Mouse (Mus musculus) ES-E14 (cell line): Measurements from ENCODE around the gene Ppp1r2. TPM values are rescaled to one million over a fixed set of nuclear protein-coding genes. Genes with fewer than 3 reads are reported as not detected.

Experiments
- DNase-seq: peaks from one replicate; pipeline ENCODE4 v3.0.0-alpha.2; 2013; ENCODE audit warnings: low read depth, low spot score
- H3K27ac ChIP-seq: 2 replicates; pipeline ENCODE4 v1.5.1; 2012; ENCODE audit warnings: low read depth, mild to moderate bottlenecking, low read length, moderate library complexity, mixed read lengths; ENCODE audit not compliant: poor library complexity, insufficient read depth, severe bottlenecking
- H3K36me3 ChIP-seq: 2 replicates; pipeline ENCODE4 v1.6.1; 2012; ENCODE audit warnings: mild to moderate bottlenecking, low read length, moderate library complexity, mixed read lengths; ENCODE audit not compliant: control insufficient read depth, poor library complexity, insufficient read depth, severe bottlenecking
- H3K4me1 ChIP-seq, 2 experiments: fragments of 150-350 bp in 1 of 2; sonication (generic) in 1 of 2; 2 replicates each; pipeline ENCODE4 v1.6.1; 2012; ENCODE audit warnings: low read length in 2 of 2, mild to moderate bottlenecking in 1 of 2, mixed read lengths in 1 of 2; ENCODE audit not compliant: control insufficient read depth in 2 of 2, insufficient read depth in 2 of 2, poor library complexity in 1 of 2
- H3K4me3 ChIP-seq, 2 experiments: fragments of 150-350 bp in 1 of 2; sonication (generic) in 1 of 2; 2 replicates each; pipeline ENCODE4 v1.5.1; 2012; ENCODE audit warnings: low read length in 2 of 2, low read depth in 1 of 2, mild to moderate bottlenecking in 1 of 2, mixed read lengths in 1 of 2; ENCODE audit not compliant: insufficient read depth in 1 of 2, poor library complexity in 1 of 2, severe bottlenecking in 1 of 2
- H3K9ac ChIP-seq: 2 replicates; pipeline ENCODE4 v1.6.1; 2012; ENCODE audit warnings: low read depth, mild to moderate bottlenecking, low read length, mixed read lengths; ENCODE audit not compliant: poor library complexity, insufficient read depth, severe bottlenecking
- H3K9me3 ChIP-seq: fragments of 150-350 bp; sonication (generic); 2 replicates; pipeline ENCODE4 v1.6.1; 2012; ENCODE audit warnings: low read depth, mild to moderate bottlenecking, low read length; ENCODE audit not compliant: control insufficient read depth, insufficient read depth
- CHD2 ChIP-seq: IDR thresholded peaks from 2 replicates; pipeline ENCODE4 v1.6.1; 2014; ENCODE audit warnings: mild to moderate bottlenecking, low read depth, low read length, inconsistent platforms
- HCFC1 ChIP-seq: IDR thresholded peaks from 2 replicates; pipeline ENCODE4 v1.6.1; 2012; ENCODE audit warnings: low read length, inconsistent platforms, borderline replicate concordance; ENCODE audit not compliant: insufficient read depth
- MAFK ChIP-seq: IDR thresholded peaks from 2 replicates; pipeline ENCODE4 v1.6.1; 2014; ENCODE audit warnings: mild to moderate bottlenecking, low read depth, low read length, inconsistent platforms; ENCODE audit not compliant: insufficient read depth
- ZC3H11A ChIP-seq: IDR thresholded peaks from 2 replicates; pipeline ENCODE4 v1.6.1; 2012; ENCODE audit warnings: low read depth, mild to moderate bottlenecking, inconsistent platforms, low read length, borderline replicate concordance
- ZNF384 ChIP-seq: IDR thresholded peaks from 2 replicates; pipeline ENCODE4 v1.6.1; 2012; ENCODE audit warnings: low read depth, low read length, inconsistent platforms
- in situ Hi-C, 2 experiments: fragments of 600-800 bp; cut with MboI; formaldehyde crosslinking; loops; one replicate each; pipeline ENCODE4 v1.15.1; 2025; ENCODE audit warnings: low sequenced_read_pairs in 2 of 2, inconsistent platforms in 1 of 2; ENCODE audit not compliant: unreplicated experiment in 2 of 2
- total RNA-seq: library from RNA; depleted of rRNA; stranded (reverse); fragments of 300-350 nt; gene quantifications from 2 replicates; pipeline ENCODE4 v1.2.3, GENCODE M21; 2012

Gene Ppp1r2
- total RNA-seq, 1 experiment: 63.1 TPM

GRCm38 (mm10) chr16:31235457-31236310 is 39.4 kb downstream of the Ppp1r2 start:
- Histone ChIP-seq H3K36me3 (no peaks in the 10 kb centered on the region), H3K4me1 (peaks cover 2 to 10% of the 10 kb centered on the region in 2 experiments; a peak in 3 of 4 replicates), H3K27ac (no peak overlapping the region), H3K9ac (no peak overlapping the region), H3K9me3 (no peaks in the 10 kb centered on the region), H3K4me3 (no peak overlapping the region)
- TF ChIP-seq ZC3H11A (no peak), HCFC1 (no peak), CHD2 (no peak), ZNF384 (no peak), MAFK (no peak)
- in situ Hi-C loops: no loop called here
- no peak for DNase-seq

DNA sequence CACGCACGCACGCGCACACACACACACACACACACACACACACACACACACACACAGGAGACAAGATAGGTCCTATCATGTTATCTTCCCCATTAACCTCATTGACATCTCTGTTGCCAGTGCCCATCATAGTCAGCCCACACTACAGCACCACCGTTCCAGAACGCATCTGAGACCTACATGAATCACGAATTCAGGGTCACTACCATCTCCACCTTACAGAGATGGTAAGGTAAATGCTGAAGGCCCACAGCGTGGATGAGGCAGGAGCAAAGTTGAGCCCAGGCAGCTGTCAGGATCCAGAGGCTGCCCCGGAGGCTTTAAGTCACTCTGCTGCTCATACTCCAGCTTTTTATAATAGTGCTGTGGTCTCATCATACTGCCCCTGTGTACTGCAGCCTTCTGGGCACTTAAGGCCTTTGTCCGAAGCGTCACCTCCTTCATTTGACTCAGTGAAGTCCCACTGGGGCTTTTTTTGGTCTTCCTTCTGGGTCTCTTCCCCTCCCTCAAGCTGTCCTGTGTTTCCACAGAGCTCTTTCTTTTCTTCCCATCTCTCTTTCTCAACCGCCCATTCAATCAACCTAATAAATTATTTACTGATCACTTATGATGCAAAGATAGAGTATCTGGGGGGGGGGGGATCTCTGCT is 40.1 kb downstream of the Ppp1r2 start:
- no peak for DNase-seq
- TF ChIP-seq HCFC1 (no peak), ZC3H11A (no peak), CHD2 (no peak), ZNF384 (no peak), MAFK (no peak)
- H3K9ac ChIP-seq: no peak overlapping the region
- peaks cover 2 to 10% of the 10 kb centered on the region in 2 experiments; a peak in 3 of 4 replicates for H3K4me1 ChIP-seq
- H3K4me3 ChIP-seq: no peak overlapping the region
- in situ Hi-C loops: no loop called here
- H3K9me3 ChIP-seq: no peaks in the 10 kb centered on the region
- H3K27ac ChIP-seq: no peak overlapping the region
- H3K36me3 ChIP-seq: no peaks in the 10 kb centered on the region

- no peak for TF ChIP-seq CHD2
- no peak for TF ChIP-seq ZNF384
- no peak for TF ChIP-seq ZC3H11A
- TF ChIP-seq HCFC1: no peak
- TF ChIP-seq MAFK: no peak
- H3K36me3 ChIP-seq: no peaks in the 10 kb centered on the region
- in situ Hi-C loops: no loop called here
- DNase-seq: no peak
- H3K9me3 ChIP-seq: no peaks in the 10 kb centered on the region
- H3K9ac ChIP-seq: no peak overlapping the region
- H3K4me1 ChIP-seq: peaks cover 2 to 10% of the 10 kb centered on the region in 2 experiments; a peak in 3 of 4 replicates
- no peak overlapping the region for H3K4me3 ChIP-seq
- H3K27ac ChIP-seq: no peak overlapping the region
Measured at GRCm38 (mm10) chr16:31234356-31234755, 40.7 kb downstream of the Ppp1r2 start.

DNA sequence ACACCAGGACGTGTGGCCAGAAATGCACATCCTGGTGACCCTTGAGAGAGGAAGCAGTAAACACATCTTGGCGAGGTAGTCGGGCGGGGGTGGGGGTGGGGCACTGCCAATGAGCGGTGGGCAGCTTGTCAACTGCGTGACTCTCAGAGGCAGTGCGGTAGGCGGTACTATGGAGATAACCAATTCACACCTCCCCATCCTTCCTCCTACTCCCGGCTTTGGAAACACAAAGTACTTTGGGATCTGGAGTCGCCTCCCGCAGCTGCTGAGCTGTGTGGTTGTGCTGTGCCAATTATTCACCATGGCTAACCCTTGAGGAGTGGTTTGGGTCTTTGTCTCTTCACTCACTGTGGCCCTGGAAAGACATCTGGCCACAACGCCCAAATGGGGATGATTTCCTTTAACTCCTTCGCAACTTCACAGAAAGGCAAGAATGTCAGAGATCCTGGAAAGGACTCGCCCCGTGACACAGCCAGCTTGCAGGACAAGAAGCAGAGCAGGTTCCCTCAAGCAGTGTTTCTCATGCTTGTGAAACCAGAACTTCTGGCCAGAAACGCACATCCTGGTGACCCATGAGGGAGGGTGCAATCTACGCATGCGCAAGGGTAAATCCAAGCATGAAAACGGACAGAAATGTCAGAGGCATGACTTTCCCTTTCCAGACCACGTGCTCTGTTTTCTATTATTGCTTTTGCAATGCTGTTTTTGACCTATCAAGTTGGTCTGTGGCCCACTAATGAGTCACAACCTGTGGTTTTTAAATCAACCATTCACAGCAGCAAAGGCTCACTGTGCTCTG is 41.3 kb downstream of the Ppp1r2 start:
- TF ChIP-seq HCFC1: no peak
- TF ChIP-seq ZC3H11A: no peak
- TF ChIP-seq MAFK: no peak
- no peak for TF ChIP-seq CHD2
- TF ChIP-seq ZNF384: no peak
- Histone ChIP-seq H3K36me3 (no peaks in the 10 kb centered on the region), H3K9ac (no peak overlapping the region), H3K27ac (no peak overlapping the region), H3K4me3 (no peak overlapping the region), H3K4me1 (peaks cover 2 to 10% of the 10 kb centered on the region in 2 experiments; a peak in 3 of 4 replicates), H3K9me3 (no peaks in the 10 kb centered on the region)
- DNase-seq: peak; percentile 15
- in situ Hi-C loops: no loop called here
